9 mouse cellular contexts compared by ENCODE assay signal in the genomic region with DNA sequence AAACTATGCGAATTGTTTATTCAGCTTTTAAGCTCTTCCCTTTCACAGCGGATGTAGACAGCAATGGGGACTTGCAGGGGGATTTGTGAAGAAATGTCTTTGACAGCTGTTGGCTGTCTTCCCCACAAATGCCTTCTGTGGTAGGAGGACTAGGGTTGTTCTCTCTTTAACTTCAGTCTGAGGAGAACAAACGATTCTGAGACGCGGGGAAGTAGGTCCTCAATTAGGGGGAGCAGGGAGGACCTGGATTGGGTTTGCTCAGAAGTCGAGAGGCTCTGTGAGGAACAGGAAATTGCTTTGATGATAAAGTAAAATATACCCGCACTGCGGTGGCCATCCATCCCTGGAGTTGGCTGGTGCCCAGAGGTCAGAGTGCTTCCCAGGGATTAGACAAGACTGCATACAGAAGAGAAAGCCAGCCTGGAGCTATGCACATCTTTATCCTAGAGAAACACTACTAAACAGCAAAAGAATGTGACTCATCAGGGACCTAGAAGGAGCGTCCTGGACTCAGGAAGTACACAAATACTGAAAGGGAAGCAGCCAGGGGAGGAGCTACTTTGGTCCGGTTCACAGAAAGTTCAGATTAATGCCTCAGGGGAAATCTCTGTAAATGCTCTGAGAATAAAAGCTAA.
DNase-seq lines count a peak whose midpoint lies in the region; ATAC-seq and TF ChIP-seq lines count a peak whose summit lies in the region.
"Had no signal": no experiment of that assay in that cellular context is flagged by ENCODE, and none has a peak within 500 bp of the region (broad histone marks: within the 10 kb centered on the region; RNA-seq: fewer than 3 reads in every experiment).

No protein-coding gene starts in this region.

- DNase-seq in forebrain, embryonic 10.5 days (ENCODE audit: extremely low spot score, low spot score) = peak; percentile 35
- no peak for DNase-seq in forebrain, postnatal 0 days
- no peak for DNase-seq in ES-E14 (ENCODE audit: low read depth, low spot score)
- DNase-seq in retina, postnatal 1 day = peak; percentile 28
- DNase-seq in thymus, postnatal 25 days = no peak

- no peak overlapping the region for H3K4me3 ChIP-seq in forebrain, embryonic 10.5 days
- H3K4me3 ChIP-seq in forebrain, postnatal 0 days (ENCODE audit: low read depth, low read length) = no peak overlapping the region
- no peak overlapping the region for H3K4me3 ChIP-seq in ES-E14 (ENCODE audit: insufficient read depth in 1 of 2, low read depth in 1 of 2, low read length in 2 of 2, poor library complexity in 1 of 2, severe bottlenecking in 1 of 2)
- H3K4me3 ChIP-seq in embryonic facial prominence, embryonic 15.5 days (replicated peaks) = no peak overlapping the region
- no peak overlapping the region for H3K4me3 ChIP-seq in liver, embryonic 12.5 days

- TF ChIP-seq CTCF in forebrain, postnatal 0 days (IDR thresholded peaks at IDR 0.05; ENCODE audit: low read depth) = no peak

- no peaks in the 10 kb centered on the region for H3K9me3 ChIP-seq in forebrain, embryonic 10.5 days
- H3K9me3 ChIP-seq in forebrain, postnatal 0 days (ENCODE audit: low read length) = no peaks in the 10 kb centered on the region
- H3K9me3 ChIP-seq in ES-E14 (ENCODE audit: control insufficient read depth, insufficient read depth, low read depth, low read length) = no peaks in the 10 kb centered on the region
- no peaks in the 10 kb centered on the region for H3K9me3 ChIP-seq in embryonic facial prominence, embryonic 15.5 days (replicated peaks)
- no peaks in the 10 kb centered on the region for H3K9me3 ChIP-seq in liver, embryonic 12.5 days (replicated peaks)

- in situ Hi-C loops in ES-E14 (cut with MboI; ENCODE audit: low sequenced_read_pairs in 2 of 2, unreplicated experiment in 2 of 2) = no loop called here

- ATAC-seq in forebrain, postnatal 0 days = no peak; the same call in 1 of the 2 replicates
- peak; percentile 76; the same call in 1 of the 2 replicates for ATAC-seq in embryonic facial prominence, embryonic 15.5 days (ENCODE audit: insufficient number of reproducible peaks, low FRiP score, low TSS enrichment, low read depth)
- peak; percentile 60 to 78 for ATAC-seq in hematopoietic stem cell, adult 5-6 weeks (replicated peaks in 1 of 2; ENCODE audit: insufficient read depth in 1 of 2, low FRiP score in 2 of 2, low TSS enrichment in 1 of 2, low read depth in 1 of 2, poor library complexity in 2 of 2, severe bottlenecking in 2 of 2)
- ATAC-seq in liver, embryonic 12.5 days = peak; percentile 18; the same call in 1 of the 2 replicates

- 25% methylated on average over 10 of the region's 10 CpGs for WGBS in forebrain, embryonic 10.5 days
- whole genome bisulfite sequencing in forebrain, postnatal 0 days = 36% methylated on average over 10 of the region's 10 CpGs
- 19% methylated on average over 10 of the region's 10 CpGs for WGBS in embryonic facial prominence, embryonic 15.5 days
- 26% methylated on average over 10 of the region's 10 CpGs for WGBS in liver, embryonic 12.5 days (ENCODE audit: insufficient replicate concordance)

- H3K27me3 ChIP-seq in forebrain, embryonic 10.5 days (ENCODE audit: poor library complexity, severe bottlenecking) = no peaks in the 10 kb centered on the region
- H3K27me3 ChIP-seq in forebrain, postnatal 0 days (ENCODE audit: insufficient read depth, low read length) = no peaks in the 10 kb centered on the region
- H3K27me3 ChIP-seq in embryonic facial prominence, embryonic 15.5 days = no peaks in the 10 kb centered on the region
- H3K27me3 ChIP-seq in liver, embryonic 12.5 days (replicated peaks) = no peaks in the 10 kb centered on the region
- H3K27me3 ChIP-seq: CH12.LX had no signal

- H3K9ac ChIP-seq in forebrain, postnatal 0 days = no peak overlapping the region
- no peak overlapping the region for H3K9ac ChIP-seq in ES-E14 (ENCODE audit: insufficient read depth, low read depth, low read length, poor library complexity, severe bottlenecking)
- H3K9ac ChIP-seq in embryonic facial prominence, embryonic 15.5 days = no peak overlapping the region
- H3K9ac ChIP-seq in liver, embryonic 12.5 days = no peak overlapping the region

- peaks cover 4% of the 10 kb centered on the region; the same call in 1 of the 2 replicates for H3K4me1 ChIP-seq in forebrain, embryonic 10.5 days
- H3K4me1 ChIP-seq in forebrain, postnatal 0 days (ENCODE audit: insufficient read depth) = no peaks in the 10 kb centered on the region
- H3K4me1 ChIP-seq in ES-E14 (ENCODE audit: control insufficient read depth in 2 of 2, insufficient read depth in 2 of 2, low read length in 2 of 2, poor library complexity in 1 of 2) = no peaks in the 10 kb centered on the region
- no peaks in the 10 kb centered on the region for H3K4me1 ChIP-seq in embryonic facial prominence, embryonic 15.5 days
- H3K4me1 ChIP-seq in liver, embryonic 12.5 days = no peaks in the 10 kb centered on the region

- H3K4me2 ChIP-seq in forebrain, postnatal 0 days (ENCODE audit: low read depth) = no peak overlapping the region
- peak overlapping the region; percentile 6; the same call in 1 of the 2 replicates for H3K4me2 ChIP-seq in embryonic facial prominence, embryonic 15.5 days (replicated peaks)
- H3K4me2 ChIP-seq in liver, embryonic 12.5 days = no peak overlapping the region

- H3K36me3 ChIP-seq in forebrain, embryonic 10.5 days (replicated peaks) = no peaks in the 10 kb centered on the region
- no peaks in the 10 kb centered on the region for H3K36me3 ChIP-seq in forebrain, postnatal 0 days (ENCODE audit: insufficient read depth)
- H3K36me3 ChIP-seq in ES-E14 (ENCODE audit: control insufficient read depth, insufficient read depth, low read length, poor library complexity, severe bottlenecking) = no peaks in the 10 kb centered on the region
- H3K36me3 ChIP-seq in embryonic facial prominence, embryonic 15.5 days = no peaks in the 10 kb centered on the region
- no peaks in the 10 kb centered on the region for H3K36me3 ChIP-seq in liver, embryonic 12.5 days

- no peak overlapping the region for H3K27ac ChIP-seq in forebrain, embryonic 10.5 days
- H3K27ac ChIP-seq in forebrain, postnatal 0 days (ENCODE audit: low read depth, low read length) = no peak overlapping the region
- H3K27ac ChIP-seq in ES-E14 (ENCODE audit: insufficient read depth, low read depth, low read length, poor library complexity, severe bottlenecking) = peak overlapping the region; percentile 40; the same call in 1 of the 2 replicates
- peak overlapping the region; percentile 60; the same call in 1 of the 2 replicates for H3K27ac ChIP-seq in embryonic facial prominence, embryonic 15.5 days (replicated peaks)
- no peak overlapping the region for H3K27ac ChIP-seq in liver, embryonic 12.5 days

TF ChIP-seq in ES-E14, 5 proteins besides CTCF, POLR2A, EP300 and RAD21:
- TF ChIP-seq MAFK (IDR thresholded peaks at IDR 0.05; ENCODE audit: insufficient read depth, low read depth, low read length) = no peak
- TF ChIP-seq HCFC1 (IDR thresholded peaks at IDR 0.05; ENCODE audit: borderline replicate concordance, insufficient read depth, low read length) = no peak
TF ChIP-seq in ES-E14: peak in this region for 0.

Comparison
In these comparisons a context has a peak if more than half of its experiments do, and no peak if none do; other contexts are left out.
1. DNase-seq: peak in forebrain, embryonic 10.5 days (single experiment) and retina, postnatal 1 day (single experiment); none in forebrain, postnatal 0 days (single experiment), ES-E14 (single experiment) and thymus, postnatal 25 days (single experiment).
2. H3K27ac ChIP-seq: peak in ES-E14 (single experiment) and embryonic facial prominence, embryonic 15.5 days (single experiment); none in forebrain, embryonic 10.5 days (single experiment), forebrain, postnatal 0 days (single experiment) and liver, embryonic 12.5 days (single experiment).